Mouse (Mus musculus) liver, embryonic 14.5 days (tissue): Measurements from ENCODE around the gene Ninj2. TPM values are rescaled to one million over a fixed set of nuclear protein-coding genes. Genes with fewer than 3 reads are reported as not detected.

Experiments
- ATAC-seq: fragments of 200-750 bp; cut with Nextera tagmentation; 2 replicates; pipeline ENCODE4 v1.8.0; 2017; ENCODE audit warnings: moderate number of reproducible peaks, mild to moderate bottlenecking, moderate library complexity; ENCODE audit not compliant: insufficient read depth
- DNase-seq, 3 experiments: peaks; one replicate each; pipeline ENCODE4 v3.0.0-alpha.2; 2012 to 2013; ENCODE audit warnings: low read depth in 3 of 3, low spot score in 3 of 3
- H3K27ac ChIP-seq: fragments of 300-500 bp; sonication (generic); 2 replicates; pipeline ENCODE4 v1.5.1; 2014; ENCODE audit warnings: moderate library complexity, mild to moderate bottlenecking, control low read depth, inconsistent platforms
- H3K27me3 ChIP-seq: fragments of 300-500 bp; sonication (generic); 2 replicates; pipeline ENCODE4 v1.6.1; 2014; ENCODE audit warnings: mild to moderate bottlenecking, low read length, moderate library complexity; ENCODE audit not compliant: control insufficient read depth, insufficient read depth
- H3K36me3 ChIP-seq: fragments of 300-500 bp; sonication (generic); replicated peaks from 2 replicates; pipeline ENCODE4 v1.6.1; 2014; ENCODE audit warnings: low read depth; ENCODE audit not compliant: control insufficient read depth, insufficient read depth
- H3K4me1 ChIP-seq, 2 experiments: fragments of 200-500 bp in 1 of 2; fragments of 300-500 bp in 1 of 2; sonication (generic) in 1 of 2; replicated peaks; 2 replicates each; pipeline ENCODE4 v1.6.1; 2012 to 2014; ENCODE audit warnings: antibody characterized with exemption in 1 of 2, inconsistent platforms in 1 of 2, low read length in 1 of 2; ENCODE audit not compliant: control insufficient read depth in 2 of 2, insufficient read depth in 2 of 2
- H3K4me2 ChIP-seq: fragments of 300-500 bp; sonication (generic); 2 replicates; pipeline ENCODE4 v1.6.1; 2014; ENCODE audit warnings: low read depth, mild to moderate bottlenecking, control low read depth, moderate library complexity
- H3K4me3 ChIP-seq, 2 experiments: fragments of 200-500 bp in 1 of 2; fragments of 300-500 bp in 1 of 2; sonication (generic) in 1 of 2; 2 replicates each; pipeline ENCODE4 v1.5.1; 2012 to 2014; ENCODE audit warnings: low read depth in 2 of 2, low read length in 2 of 2, mild to moderate bottlenecking in 2 of 2, control low read depth in 1 of 2, inconsistent platforms in 1 of 2, moderate library complexity in 1 of 2; ENCODE audit not compliant: insufficient read depth in 1 of 2
- H3K9ac ChIP-seq: fragments of 300-500 bp; sonication (generic); replicated peaks from 2 replicates; pipeline ENCODE4 v1.6.1; 2014; ENCODE audit warnings: mild to moderate bottlenecking, control low read depth, moderate library complexity
- H3K9me3 ChIP-seq: fragments of 300-500 bp; sonication (generic); 2 replicates; pipeline ENCODE4 v1.6.1; 2016; ENCODE audit warnings: low read length, mixed read lengths; ENCODE audit not compliant: control insufficient read depth
- CTCF ChIP-seq: IDR thresholded peaks from 2 replicates; pipeline ENCODE4 v1.5.1; 2016; ENCODE audit warnings: antibody characterized with exemption, low read depth, control low read depth
- EP300 ChIP-seq: IDR thresholded peaks from 2 replicates; pipeline ENCODE4 v1.6.1; 2016; ENCODE audit warnings: antibody characterized with exemption, low read depth
- WGBS: fragments of 180-500 bp; shearing (Covaris S2); extraction: QIAGEN DNeasy Blood & Tissue Kit; methylation state at CpG from one replicate; pipeline ENCODE4 v1.1.7; 2014; ENCODE audit not compliant: insufficient replicate concordance; 5-methylcytosine and 5-hydroxymethylcytosine counted together
- polyA plus RNA-seq, 2 experiments: library from polyadenylated mRNA; depleted of rRNA in 1 of 2; stranded (reverse) in 1 of 2; unstranded in 1 of 2; fragments of >200 nt; fragmentation: Nextera tagmentation in 1 of 2; extraction: Ambion mirVana in 1 of 2; gene quantifications; 2 replicates each; pipeline versions ENCODE4 v1.2.1 to v1.2.3; 2012 to 2014

Gene Ninj2
- polyA plus RNA-seq, 2 experiments, result 0.33 TPM; not detected in 1

GRCm38 (mm10) chr6:120174028-120174601, 81.0 kb downstream of the Ninj2 start:
- Histone ChIP-seq H3K4me2 (peak overlapping the region; percentile 78), H3K27ac (peak overlapping the region; percentile 98), H3K27me3 (no peaks in the 10 kb centered on the region), H3K4me1 (peaks cover 37 to 46% of the 10 kb centered on the region in 2 experiments), H3K9me3 (no peaks in the 10 kb centered on the region), H3K36me3 (no peaks in the 10 kb centered on the region), H3K9ac (peak overlapping the region; percentile 85), H3K4me3 (peak overlapping the region; percentile 2 to 56; a peak in 2 of 4 replicates)
- ATAC-seq, result peak; percentile 52
- peak in 1 of 3 experiments; percentile 30 for DNase-seq
- 34% methylated on average over 6 of the region's 6 CpGs for WGBS
- no peak for TF ChIP-seq CTCF
- TF ChIP-seq EP300, result no peak

GRCm38 (mm10) chr6:120174602-120175115, 81.5 kb downstream of the Ninj2 start:
- DNase-seq, result peak; percentile 92 to 95 (median 93)
- TF ChIP-seq EP300 (peak; percentile 85), CTCF (no peak)
- H3K9me3 ChIP-seq, result no peaks in the 10 kb centered on the region
- ATAC-seq, result peak; percentile 98
- H3K4me2 ChIP-seq, result peak overlapping the region; percentile 78
- H3K27me3 ChIP-seq, result no peaks in the 10 kb centered on the region
- 11% methylated on average over 7 of the region's 7 CpGs for WGBS
- peaks cover 42 to 52% of the 10 kb centered on the region in 2 experiments for H3K4me1 ChIP-seq
- peak overlapping the region; percentile 41 to 56 for H3K4me3 ChIP-seq
- peak overlapping the region; percentile 85 for H3K9ac ChIP-seq
- peak overlapping the region; percentile 98 for H3K27ac ChIP-seq
- H3K36me3 ChIP-seq, result no peaks in the 10 kb centered on the region

GRCm38 (mm10) chr6:120175650-120176049, 82.5 kb downstream of the Ninj2 start:
- peak overlapping the region; percentile 85 for H3K9ac ChIP-seq
- H3K27ac ChIP-seq, result peak overlapping the region; percentile 98
- H3K4me2 ChIP-seq, result peak overlapping the region; percentile 78
- no peaks in the 10 kb centered on the region for H3K9me3 ChIP-seq
- H3K36me3 ChIP-seq, result no peaks in the 10 kb centered on the region
- DNase-seq (no peak), ATAC-seq (no peak)
- peak overlapping the region; percentile 53 to 56 for H3K4me3 ChIP-seq
- H3K27me3 ChIP-seq, result no peaks in the 10 kb centered on the region
- peaks cover 43 to 58% of the 10 kb centered on the region in 2 experiments for H3K4me1 ChIP-seq
- no peak for TF ChIP-seq EP300
- no peak for TF ChIP-seq CTCF
- 78% methylated on average over 4 of the region's 4 CpGs for WGBS

GRCm38 (mm10) chr6:120179044-120179755, 86.0 kb downstream of the Ninj2 start:
- peak overlapping the region; percentile 45 for H3K27ac ChIP-seq
- H3K36me3 ChIP-seq, result no peaks in the 10 kb centered on the region
- peak overlapping the region; percentile 38 for H3K9ac ChIP-seq
- no peaks in the 10 kb centered on the region for H3K27me3 ChIP-seq
- peaks cover 24 to 43% of the 10 kb centered on the region in 2 experiments for H3K4me1 ChIP-seq
- ATAC-seq (no peak), DNase-seq (peak in 1 of 3 experiments; percentile 52)
- H3K4me2 ChIP-seq, result peak overlapping the region; percentile 42
- 46% methylated on average over 6 of the region's 6 CpGs for WGBS
- H3K9me3 ChIP-seq, result no peaks in the 10 kb centered on the region
- TF ChIP-seq CTCF (no peak; the same call in 1 of the 2 replicates), EP300 (no peak)
- H3K4me3 ChIP-seq, result no peak overlapping the region

GRCm38 (mm10) chr6:120179756-120180206, 86.6 kb downstream of the Ninj2 start:
- WGBS, result 57% methylated on average over 8 of the region's 8 CpGs
- peak overlapping the region; percentile 45 for H3K27ac ChIP-seq
- H3K4me2 ChIP-seq, result peak overlapping the region; percentile 42; the same call in 1 of the 2 replicates
- peaks cover 23 to 37% of the 10 kb centered on the region in 2 experiments for H3K4me1 ChIP-seq
- no peaks in the 10 kb centered on the region for H3K36me3 ChIP-seq
- H3K9me3 ChIP-seq, result no peaks in the 10 kb centered on the region
- DNase-seq (no peak), ATAC-seq (no peak)
- H3K4me3 ChIP-seq, result no peak overlapping the region
- TF ChIP-seq EP300, result no peak
- TF ChIP-seq CTCF, result no peak
- H3K9ac ChIP-seq, result peak overlapping the region; percentile 19
- no peaks in the 10 kb centered on the region for H3K27me3 ChIP-seq
